Mouse (Mus musculus): Measurements from ENCODE around the gene Tiam2. TPM values are rescaled to one million over a fixed set of nuclear protein-coding genes. Genes with fewer than 3 reads are reported as not detected.
"Not testable (repeated sequence)": the region's sequence is repeated elsewhere in the genome, so short reads cannot be mapped to it uniquely, and the experiment has no call there.

Tiam2 gene
- total RNA-seq, 2 experiments from 2014 or later, result 19.6 to 20.8 TPM

GRCm38 (mm10) chr17:3338821-3339220 is 12.4 kb downstream of the Tiam2 start:
- DNase-seq (ENCODE audit: low spot score in 2 of 2), result no peak

- DNase-seq (ENCODE audit: low spot score in 2 of 2), result no peak
Measured at GRCm38 (mm10) chr17:3344872-3345271, 18.5 kb downstream of the Tiam2 start.

GRCm38 (mm10) chr17:3345276-3345885 is 19.0 kb downstream of the Tiam2 start:
- no peak for DNase-seq (ENCODE audit: low spot score in 2 of 2)

GRCm38 (mm10) chr17:3347800-3348199 is 21.4 kb downstream of the Tiam2 start:
- DNase-seq (ENCODE audit: low spot score in 2 of 2), result no peak

GRCm38 (mm10) chr17:3349331-3349730 is 23.0 kb downstream of the Tiam2 start:
- no peak for DNase-seq (ENCODE audit: low spot score in 2 of 2)

GRCm38 (mm10) chr17:3349939-3350338 is 23.6 kb downstream of the Tiam2 start:
- peak in 1 of 2 experiments; percentile 24 for DNase-seq (ENCODE audit: low spot score in 2 of 2)

- no peak for DNase-seq (ENCODE audit: low spot score in 2 of 2)
Measured at GRCm38 (mm10) chr17:3350405-3350804, 24.0 kb downstream of the Tiam2 start.

- no peak for DNase-seq (ENCODE audit: low spot score in 2 of 2)
Measured at GRCm38 (mm10) chr17:3351668-3352067, 25.3 kb downstream of the Tiam2 start.

GRCm38 (mm10) chr17:3353141-3353540 is 26.8 kb downstream of the Tiam2 start:
- DNase-seq (ENCODE audit: low spot score in 2 of 2), result not testable (repeated sequence)

- DNase-seq (ENCODE audit: low spot score in 2 of 2), result no peak
Measured at GRCm38 (mm10) chr17:3354856-3355255, 28.5 kb downstream of the Tiam2 start.

GRCm38 (mm10) chr17:3356633-3357365 is 30.4 kb downstream of the Tiam2 start:
- DNase-seq (ENCODE audit: low spot score in 2 of 2), result no peak

GRCm38 (mm10) chr17:3360236-3360635 is 33.9 kb downstream of the Tiam2 start:
- DNase-seq (ENCODE audit: low spot score in 2 of 2), result no peak

- no peak for DNase-seq (ENCODE audit: low spot score in 2 of 2)
Measured at GRCm38 (mm10) chr17:3361751-3362150, 35.4 kb downstream of the Tiam2 start.

GRCm38 (mm10) chr17:3363216-3363615 is 36.8 kb downstream of the Tiam2 start:
- DNase-seq (ENCODE audit: low spot score in 2 of 2), result no peak

GRCm38 (mm10) chr17:3366741-3367140 is 40.4 kb downstream of the Tiam2 start:
- DNase-seq (ENCODE audit: low spot score in 2 of 2), result no peak

- DNase-seq (ENCODE audit: low spot score in 2 of 2), result no peak
Measured at GRCm38 (mm10) chr17:3368386-3368785, 42.0 kb downstream of the Tiam2 start.

GRCm38 (mm10) chr17:3369631-3370030 is 43.3 kb downstream of the Tiam2 start:
- DNase-seq (ENCODE audit: low spot score in 2 of 2), result no peak

- no peak for DNase-seq (ENCODE audit: low spot score in 2 of 2)
Measured at GRCm38 (mm10) chr17:3378606-3379005, 52.2 kb downstream of the Tiam2 start.

- DNase-seq (ENCODE audit: low spot score in 2 of 2), result no peak
Measured at GRCm38 (mm10) chr17:3379753-3380588, 53.6 kb downstream of the Tiam2 start.

- no peak for DNase-seq (ENCODE audit: low spot score in 2 of 2)
Measured at GRCm38 (mm10) chr17:3385391-3385790, 59.0 kb downstream of the Tiam2 start.

GRCm38 (mm10) chr17:3387819-3388218 is 61.4 kb downstream of the Tiam2 start:
- no peak for DNase-seq (ENCODE audit: low spot score in 2 of 2)

- DNase-seq (ENCODE audit: low spot score in 2 of 2), result no peak
Measured at GRCm38 (mm10) chr17:3389741-3390140, 63.4 kb downstream of the Tiam2 start.
